Mouse (Mus musculus) left cerebral cortex, postnatal 36 days (tissue): Measurements from ENCODE around the gene Capn2. TPM values are rescaled to one million over a fixed set of nuclear protein-coding genes. Genes with fewer than 3 reads are reported as not detected.

ENCODE experiments used
- DNase-seq, 2 experiments: peaks; one replicate each; pipeline ENCODE4 v3.0.0; 2021 to 2022; ENCODE audit warnings: low spot score in 2 of 2, mixed read lengths in 1 of 2
- intact Hi-C: fragments of 180-260 bp; cut with DNase I; formaldehyde crosslinking; loops from one replicate; pipeline ENCODE4 v1.15.1; 2025
- total RNA-seq, 2 experiments: library from RNA; stranded (reverse); gene quantifications; 2 replicates each; pipeline ENCODE4 v1.2.3; 2021

Gene Capn2
- total RNA-seq, 2 experiments from 2014 or later: 59.1 to 63.6 TPM

DNA sequence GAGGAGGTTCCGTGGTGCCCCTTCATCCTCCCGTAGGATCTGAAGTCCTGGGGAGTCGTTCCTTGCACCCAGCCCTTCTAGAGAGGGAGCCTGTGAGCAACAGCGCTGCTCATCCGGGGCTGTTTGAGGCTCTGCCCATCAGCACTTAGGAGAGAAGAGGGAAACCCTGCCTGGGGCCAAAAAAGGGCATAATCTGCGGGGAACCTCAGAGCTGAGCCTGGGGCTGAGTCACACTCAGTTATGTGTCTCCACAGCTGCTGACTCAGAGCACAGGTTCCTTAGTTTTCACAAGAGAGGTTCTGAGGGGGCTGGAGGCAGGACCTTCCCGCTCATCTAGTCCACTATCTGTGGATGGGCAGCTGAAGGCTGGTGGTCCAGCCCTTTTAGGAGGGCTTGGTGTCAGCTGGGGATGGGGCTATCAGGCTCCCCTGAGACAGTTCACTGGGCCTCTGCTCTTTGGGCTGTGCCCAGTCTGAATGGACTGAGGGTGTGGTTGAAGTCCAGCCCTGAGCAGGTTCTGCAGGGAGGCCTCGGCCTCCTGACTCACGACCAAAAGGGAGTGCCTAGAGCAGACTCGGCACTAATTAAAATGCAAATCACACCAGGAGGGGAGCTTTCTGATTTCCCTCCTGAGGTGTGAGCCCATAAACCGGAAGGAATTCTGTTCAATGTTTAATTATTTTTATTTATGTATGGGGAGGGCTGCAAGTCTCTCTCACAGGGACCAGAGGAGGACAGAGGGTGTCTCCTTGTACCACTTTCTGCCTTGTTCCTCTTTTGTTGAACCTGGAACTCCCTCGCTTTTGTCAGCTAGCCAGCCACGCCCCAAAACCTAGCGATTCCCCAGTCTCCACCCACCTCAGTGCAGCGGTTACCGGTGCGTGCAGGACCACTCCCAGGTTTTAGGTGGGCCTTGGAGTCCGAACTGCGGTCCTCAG is 10.8 kb upstream of the Capn2 start:
- intact Hi-C loops: no loop called here
- DNase-seq: no peak

DNA sequence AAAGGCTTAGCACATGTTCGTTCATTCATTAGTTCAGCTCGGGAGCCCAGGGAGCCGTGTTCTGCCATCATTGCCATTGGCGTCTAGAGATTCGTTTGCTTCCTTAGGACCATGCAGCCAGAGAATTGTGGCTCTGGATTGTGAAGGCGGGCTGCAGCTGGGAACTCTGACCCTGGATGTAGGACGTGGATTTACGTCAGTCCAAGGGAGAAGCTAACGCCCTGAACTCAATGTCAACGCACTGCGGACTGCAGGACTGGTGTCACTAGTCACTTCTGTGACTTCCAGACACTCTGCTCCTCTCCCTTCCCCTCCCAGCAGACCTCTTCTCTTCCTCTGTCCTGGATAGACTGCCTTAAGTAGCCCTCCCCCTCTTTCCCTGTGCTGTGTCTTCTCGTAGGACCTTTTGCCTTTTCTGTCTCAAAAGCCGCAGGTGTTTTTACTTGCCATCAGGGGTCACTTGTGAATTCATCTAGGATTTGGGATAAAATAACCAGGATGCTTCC is 9.9 kb upstream of the Capn2 start:
- no peak for DNase-seq
- intact Hi-C loops: no loop called here

DNA sequence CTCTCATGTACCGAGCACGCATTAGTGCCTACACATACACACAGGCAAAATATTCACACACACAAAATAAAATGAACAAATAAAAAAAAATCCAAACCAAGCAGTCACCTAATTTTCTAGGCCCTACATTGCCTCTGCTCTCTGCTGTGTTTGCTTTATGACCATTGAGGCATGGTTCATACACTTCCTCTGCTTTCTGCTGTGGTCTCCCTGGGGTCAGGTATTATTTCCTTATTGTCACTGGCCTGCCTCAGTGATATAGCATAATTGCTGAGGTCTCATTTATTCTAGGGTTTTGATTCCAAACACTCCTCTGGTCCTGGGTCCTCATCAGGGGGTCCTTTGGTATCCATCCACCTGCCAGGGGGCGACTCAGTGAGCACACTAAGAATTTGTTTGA is 8.2 kb upstream of the Capn2 start:
- no peak for DNase-seq
- intact Hi-C loops: no loop called here

DNA sequence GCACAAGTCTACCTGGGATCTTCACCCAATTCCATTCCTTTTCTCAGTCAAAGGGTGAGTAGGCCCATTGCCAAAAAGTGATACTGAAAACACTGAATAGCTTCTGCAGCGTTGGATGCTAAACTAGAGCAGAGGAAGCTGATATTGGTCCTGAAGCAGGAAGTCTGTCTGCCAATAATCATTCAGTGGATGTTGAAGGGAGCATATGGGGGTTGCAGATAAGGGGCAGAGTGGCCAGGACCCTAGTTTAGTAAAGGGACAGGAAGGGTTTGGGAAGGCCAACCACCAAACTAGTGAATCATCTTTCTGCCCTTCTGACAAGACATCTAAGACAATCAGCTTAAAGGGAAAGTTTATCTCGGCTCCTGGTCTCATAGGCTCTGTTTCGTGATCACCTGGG is 6.3 kb upstream of the Capn2 start:
- intact Hi-C loops: no loop called here
- no peak for DNase-seq

DNA sequence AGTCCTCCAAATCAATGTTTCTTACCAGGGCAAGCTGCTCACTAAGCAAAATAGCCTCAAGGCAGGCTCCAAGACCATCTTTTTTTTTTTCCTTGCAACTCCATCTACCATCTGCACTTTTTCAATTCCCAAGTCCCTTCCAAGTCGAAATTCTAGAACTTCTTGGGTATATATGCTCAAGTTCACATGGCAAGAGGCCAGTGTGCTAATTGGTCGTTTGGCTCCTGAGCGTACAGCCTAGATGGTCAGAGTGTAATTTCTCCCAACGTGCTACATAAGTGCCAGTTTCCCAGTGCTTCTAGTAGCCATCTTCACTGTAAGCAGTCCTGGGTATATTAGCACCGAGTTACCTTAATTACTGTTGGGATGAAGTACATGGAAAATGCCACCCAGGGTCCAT is 5.6 kb upstream of the Capn2 start:
- no peak for DNase-seq
- intact Hi-C loops: no loop called here

DNA sequence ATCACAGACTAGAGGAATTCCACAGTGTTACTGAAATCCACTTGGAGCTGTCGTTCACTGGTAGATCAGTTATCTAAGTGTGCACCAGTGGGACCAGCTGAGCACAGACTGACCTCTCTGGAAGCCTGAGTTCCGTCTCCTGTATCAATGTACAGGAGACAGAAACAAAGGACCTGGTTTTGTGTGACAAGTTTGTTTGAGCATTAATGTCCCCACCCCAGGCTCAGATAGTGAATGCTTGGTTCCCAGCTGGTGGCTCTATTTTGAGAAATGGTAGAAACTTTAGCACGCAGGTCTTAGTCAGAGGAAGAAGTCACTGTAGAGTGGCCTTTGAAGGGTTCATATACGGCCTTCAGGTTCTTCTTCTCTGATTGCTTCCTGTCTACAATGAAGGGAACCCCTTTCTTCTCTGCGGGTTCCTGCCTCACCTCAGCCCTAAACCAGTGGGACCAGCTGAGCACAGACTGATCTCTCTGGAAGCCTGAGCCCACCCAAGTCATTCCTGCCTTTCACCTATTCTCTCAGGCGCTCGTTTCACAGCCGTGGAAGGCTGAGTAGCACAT is 3.6 kb upstream of the Capn2 start:
- intact Hi-C loops: no loop called here
- no peak for DNase-seq

DNA sequence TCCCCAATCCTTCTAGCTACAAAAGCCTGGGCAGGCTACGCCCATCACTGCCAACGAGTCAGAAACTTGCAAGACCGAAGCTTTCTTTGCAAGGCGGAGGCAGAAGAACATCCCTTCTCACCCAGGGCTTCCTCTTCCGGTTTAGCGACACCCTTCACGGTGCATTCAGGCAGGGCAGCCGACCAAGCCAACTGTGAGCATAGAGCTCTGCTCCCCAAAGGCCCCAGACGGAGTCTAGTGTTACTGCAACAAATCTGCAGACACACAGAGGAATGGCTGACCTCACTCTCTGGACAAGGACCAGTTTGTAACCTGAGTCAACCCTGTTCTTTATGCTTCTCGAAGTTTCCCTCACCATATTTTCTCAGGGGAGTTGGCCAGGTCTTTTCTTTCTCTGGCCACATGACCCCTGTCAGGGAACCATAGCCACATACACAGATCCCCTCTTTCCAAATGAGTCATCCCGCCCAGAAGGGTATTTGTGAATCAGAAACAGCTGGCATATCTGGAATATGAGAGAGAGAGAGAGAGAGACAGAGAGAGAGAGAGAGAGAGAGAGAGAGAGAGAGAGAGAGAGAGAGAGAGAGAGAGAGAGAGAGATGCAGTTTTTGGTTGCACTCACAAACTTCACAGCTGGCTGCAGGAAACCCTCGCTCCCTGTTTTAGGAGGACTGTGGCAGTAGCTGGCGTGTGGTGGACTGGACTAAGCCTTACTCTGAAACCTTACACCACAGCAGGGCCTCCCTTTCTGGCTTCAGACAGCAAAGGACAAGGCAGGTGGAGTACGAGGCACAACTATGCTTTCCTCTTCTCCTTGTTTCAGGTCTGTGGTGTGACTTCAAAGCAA is 2.9 kb upstream of the Capn2 start:
- no peak for DNase-seq
- intact Hi-C loops: no loop called here

DNA sequence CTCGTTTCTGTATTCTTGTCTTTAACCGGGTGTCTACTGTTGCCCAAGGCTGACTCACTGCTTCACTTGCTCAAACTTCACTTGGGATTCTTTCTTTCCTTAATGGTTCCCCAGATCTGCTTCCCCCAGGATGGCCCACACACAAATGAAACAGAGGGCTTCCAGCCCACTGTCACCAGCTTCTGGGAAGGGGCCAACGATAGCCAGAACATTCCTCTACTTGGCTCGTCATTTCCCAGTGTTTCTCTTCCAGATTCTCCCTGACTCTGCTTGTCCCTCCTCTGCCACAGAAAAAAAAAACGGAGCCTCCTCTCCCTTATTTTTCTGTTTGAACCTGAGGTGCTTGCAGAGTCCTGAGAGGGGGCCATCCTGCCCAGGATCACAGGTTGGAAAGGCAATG is 1.9 kb upstream of the Capn2 start:
- intact Hi-C loops: no loop called here
- DNase-seq: no peak

DNA sequence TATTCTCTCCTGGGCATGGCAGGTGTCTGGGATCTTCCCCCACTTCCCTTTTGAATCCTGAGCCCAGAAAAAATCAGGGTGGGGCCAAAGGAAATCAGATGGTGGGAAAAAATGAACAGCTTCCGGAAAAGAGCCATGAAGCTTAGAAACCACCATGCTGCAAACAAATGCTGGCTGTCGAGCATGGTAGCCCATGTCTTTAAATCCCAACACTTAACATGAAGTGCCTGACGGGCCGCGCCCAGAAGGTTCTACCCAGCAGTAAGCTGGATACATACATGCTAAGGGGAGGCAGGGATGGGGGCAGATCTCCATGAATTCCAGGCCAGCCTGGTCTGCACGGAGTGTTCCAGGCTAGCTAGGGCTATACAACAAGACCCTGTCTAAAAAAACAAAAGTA is 1.4 kb upstream of the Capn2 start:
- DNase-seq: no peak

DNA sequence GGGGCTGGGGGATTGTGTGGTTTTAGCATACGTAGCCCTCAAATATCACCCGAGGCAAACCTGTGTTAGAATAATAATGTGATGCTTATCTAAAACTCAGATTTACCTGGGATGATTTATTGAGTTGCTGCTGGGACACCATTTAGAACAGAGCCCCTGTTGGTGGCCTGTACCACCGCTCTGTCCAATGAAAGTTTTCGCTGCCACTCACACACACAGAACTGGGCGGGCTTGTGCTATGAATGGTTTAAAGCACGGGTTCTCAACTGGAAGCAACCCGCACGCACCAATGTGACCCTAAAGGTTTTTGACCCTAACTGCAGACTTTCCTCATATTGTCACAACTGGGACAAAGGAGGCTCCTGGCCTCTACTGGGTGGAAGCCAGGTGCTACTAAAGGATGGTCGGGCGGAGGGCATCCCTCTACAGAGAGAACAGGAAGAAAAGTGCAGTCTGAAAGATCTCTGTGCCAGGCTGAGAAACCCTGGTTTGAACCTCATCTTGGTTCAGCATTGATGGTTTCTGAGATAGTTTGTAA is 804 bp upstream of the Capn2 start:
- no peak for DNase-seq
- intact Hi-C loops: no loop called here

More for the DNA sequence above, 1.4 kb upstream of the Capn2 start:
- intact Hi-C loops: no loop called here

DNA sequence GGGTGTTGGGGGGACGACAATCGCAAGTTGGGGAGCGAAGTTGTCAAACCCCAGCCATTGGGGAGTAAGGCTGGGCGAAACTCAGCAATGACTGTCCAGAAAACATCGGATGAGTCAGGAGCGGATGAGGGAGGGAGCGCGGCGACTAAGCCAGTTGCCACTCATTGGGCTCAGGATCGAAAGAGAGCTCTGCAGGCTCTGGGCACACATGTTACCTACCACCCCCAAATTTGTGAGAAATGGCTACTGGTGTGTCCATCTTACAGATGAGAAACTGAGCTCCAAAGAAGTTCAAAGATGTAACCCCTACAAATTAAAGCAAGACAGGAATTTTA is 236 bp upstream of the Capn2 start:
- no peak for DNase-seq
- intact Hi-C loops: loop anchor here (2.0 kb wide), 1 partner anchor 27 kb away; no protein-coding TSS in a partner anchor

DNA sequence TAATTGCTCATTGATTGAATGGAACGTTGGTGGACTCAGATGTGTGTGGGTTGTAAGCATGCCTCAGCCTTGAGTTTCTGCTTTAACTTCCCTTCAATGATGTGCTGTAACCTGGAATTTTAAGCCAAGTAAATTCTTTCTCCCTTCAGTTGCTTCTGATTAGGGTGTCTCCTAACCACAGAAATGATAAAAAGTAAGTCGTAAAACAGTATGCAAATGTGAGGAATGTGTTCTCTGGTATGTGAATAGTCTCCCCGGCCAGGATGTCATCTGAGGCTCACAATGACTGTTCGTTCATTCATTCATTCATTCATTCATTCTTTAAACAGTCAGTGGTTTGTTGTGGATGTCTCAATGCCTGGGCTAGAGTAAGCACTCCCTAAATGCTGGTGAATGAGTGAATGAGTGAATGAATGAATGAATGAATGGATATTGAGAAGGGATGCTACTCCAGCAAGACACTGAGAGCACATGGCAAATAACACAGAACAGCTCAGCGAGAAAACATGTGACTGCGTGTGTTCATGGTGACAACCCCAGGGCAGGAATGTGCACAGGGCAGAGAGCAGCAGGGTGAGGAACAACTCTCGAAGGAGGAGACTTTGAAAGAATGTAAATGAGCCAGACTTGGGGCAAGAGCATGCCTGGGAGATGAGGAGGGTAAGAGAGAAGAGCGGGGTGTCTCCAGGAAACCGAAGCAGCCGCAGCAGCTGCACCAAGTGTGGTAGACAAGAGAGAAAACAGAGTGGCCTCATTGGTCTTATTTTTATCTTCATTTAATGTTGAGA is 2.4 kb downstream of the Capn2 start:
- DNase-seq: no peak
- intact Hi-C loops: no loop called here

DNA sequence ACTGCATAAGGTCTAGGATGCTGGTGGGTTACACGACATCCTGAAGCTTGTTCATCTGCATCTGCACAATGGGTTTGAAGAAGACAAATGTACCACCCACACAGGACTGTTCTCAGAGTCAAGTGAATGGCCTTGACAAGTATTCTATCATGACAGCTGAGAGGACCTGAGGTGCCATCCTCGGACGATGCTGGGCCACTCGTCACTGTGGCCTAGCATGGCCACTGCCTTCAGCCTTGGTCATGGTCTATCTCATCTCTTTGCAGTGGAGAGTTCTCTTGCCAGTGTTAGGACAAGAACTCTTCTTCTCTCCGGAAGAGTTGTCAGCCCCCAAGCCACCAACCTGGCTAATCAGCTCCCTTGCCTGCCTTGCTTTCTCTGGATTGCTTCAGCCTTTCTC is 3.7 kb downstream of the Capn2 start:
- DNase-seq: no peak
- intact Hi-C loops: no loop called here

DNA sequence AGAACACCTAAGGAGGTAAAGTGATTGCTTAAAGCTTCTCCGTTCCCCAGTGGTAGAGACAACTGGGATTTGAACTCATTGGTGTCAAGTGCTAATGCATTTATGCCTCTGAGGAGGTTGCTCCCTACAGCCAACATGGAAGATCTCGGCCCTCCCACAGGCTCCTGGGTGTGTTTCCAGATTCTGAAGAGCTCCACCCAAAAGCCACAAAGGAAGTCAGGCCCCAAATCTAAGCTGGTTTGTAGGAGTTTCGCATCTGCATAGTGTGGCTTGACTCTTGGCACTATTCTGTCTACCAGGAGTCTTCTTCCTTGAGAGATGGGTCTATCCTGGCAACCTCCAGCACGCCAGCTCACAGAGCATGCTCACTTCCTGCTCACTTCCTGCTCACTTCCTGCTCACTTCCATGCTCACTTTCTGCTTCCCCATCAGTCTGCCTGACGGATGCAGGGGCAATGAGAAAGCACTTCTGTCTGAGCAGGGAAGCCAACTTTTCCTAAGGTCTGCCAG is 4.5 kb downstream of the Capn2 start:
- DNase-seq: no peak
- intact Hi-C loops: no loop called here

DNA sequence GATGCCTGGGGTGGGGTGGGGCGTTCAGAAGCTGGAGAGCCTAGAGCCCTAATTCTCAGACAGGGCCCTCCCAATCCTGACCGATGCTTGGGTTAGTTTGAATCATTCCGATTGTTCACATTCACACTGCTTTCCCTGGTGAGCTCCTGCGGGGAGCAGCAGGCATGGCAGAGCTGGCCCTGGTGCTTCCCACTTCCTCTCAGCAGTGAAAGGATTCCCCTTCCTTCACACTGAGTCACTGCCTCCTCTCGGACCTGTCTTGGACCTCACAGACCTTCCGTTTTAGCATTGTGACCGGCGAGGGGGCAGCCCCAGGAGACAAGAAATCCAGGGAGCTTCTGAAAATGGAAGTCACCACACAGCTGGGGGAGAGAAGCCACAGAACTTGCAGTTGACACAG is 5.6 kb downstream of the Capn2 start:
- intact Hi-C loops: no loop called here
- DNase-seq: no peak

DNA sequence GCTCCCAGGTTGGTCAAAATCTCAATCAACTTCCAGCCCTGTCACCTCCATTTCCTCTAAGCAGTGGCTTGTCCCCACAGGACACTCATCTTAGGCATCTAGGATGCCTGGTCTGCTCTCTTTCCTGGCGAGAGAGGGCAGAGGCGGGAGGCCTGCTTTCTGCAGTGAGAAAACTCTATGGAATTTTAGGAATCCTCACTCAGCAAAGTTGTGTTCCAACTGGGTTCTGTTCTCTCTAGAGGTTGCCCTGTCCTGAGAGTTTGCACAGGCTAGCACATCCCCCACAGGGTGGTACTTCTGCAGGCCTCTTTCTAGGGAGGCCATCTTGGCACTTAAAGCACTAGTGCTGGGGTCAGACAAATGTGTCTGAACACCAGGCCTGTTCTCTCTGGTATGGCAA is 6.3 kb downstream of the Capn2 start:
- intact Hi-C loops: no loop called here

DNA sequence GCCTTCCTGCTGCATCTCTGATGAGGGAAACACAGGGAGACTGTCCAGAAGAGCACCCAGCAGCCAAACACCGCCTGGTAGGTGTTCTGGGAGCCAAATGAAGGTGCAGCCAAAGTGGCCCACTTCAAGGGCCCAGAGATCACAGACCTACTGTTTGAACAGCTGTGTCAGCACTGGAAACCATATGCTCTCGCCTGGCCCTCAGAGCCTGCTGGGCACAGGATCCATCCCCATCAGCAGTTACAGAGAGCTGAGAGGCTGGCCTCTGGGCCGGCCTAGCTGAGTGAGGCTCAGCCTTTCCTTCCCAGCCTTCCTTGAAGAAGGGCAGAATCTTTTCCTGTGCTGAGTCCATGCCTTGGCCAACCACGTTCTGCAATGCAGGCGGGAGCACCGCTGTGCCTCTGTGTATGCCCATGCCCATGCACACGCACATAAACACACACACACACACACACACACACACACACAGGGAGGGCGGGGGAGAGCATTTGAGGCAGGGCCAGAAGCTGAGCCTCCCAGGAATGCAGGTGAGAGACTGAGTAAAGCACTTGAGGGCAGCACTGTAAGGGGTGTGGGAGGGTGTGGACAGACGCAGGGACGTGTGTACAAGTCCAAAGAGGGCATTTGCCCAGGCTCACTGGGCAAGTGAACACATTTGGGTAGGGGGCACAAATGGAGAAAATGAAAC is 8.2 kb downstream of the Capn2 start:
- DNase-seq: no peak
- intact Hi-C loops: no loop called here

More for the DNA sequence above, 6.3 kb downstream of the Capn2 start:
- DNase-seq: no peak

DNA sequence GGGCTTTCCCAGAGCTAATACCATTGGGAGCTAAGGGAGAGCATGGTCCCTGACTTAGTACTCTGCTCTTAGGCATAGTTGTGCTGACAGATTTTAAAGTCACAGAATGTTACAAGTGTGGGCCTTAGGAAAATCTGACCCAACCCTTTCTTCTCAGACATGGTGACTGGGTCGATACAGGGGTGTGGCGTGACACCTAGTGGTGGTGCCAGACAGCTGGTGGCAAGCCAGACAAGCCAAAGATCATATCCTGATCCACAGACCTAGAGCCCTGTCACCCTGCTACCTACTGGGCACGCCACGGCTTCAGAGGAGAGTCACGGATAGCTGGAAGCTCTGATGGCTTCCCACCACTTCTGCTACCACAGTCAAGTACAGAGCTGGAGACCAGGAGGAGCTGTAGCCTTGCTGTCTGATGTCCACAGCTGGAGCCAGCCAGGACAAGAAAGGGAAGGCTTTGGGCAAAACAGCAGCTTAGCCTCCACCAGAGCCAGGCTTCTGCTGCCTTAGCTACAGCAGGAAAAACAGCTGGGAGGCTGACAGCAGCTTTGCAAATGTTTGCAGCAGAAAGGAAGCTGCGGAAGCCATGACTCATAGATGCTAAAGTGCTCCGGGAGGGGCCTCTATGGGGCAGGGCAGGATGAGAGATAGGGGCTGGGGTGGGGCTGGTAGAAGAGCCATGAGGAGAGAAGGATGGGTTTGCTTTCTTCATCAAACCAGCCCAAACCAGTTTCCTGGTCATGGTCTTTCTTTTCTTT is 11.0 kb downstream of the Capn2 start:
- no peak for DNase-seq
- intact Hi-C loops: no loop called here
